Mouse (Mus musculus): Measurements from ENCODE around the gene Aaed1. TPM values are rescaled to one million over a fixed set of nuclear protein-coding genes. Genes with fewer than 3 reads are reported as not detected.

Aaed1 gene
- polyA plus RNA-seq (2012; rRNA removed; ENCODE audit: low replicate concordance), result 8.8 and 20.4 TPM in 2 replicates

GRCm38 (mm10) chr13:64312024-64312915 is at the start of gene Aaed1:
TSS of gene Aaed1 (minus strand) at chr13:64312710.

GRCm38 (mm10) chr13:64274879-64275753 is 37.4 kb downstream of the Aaed1 start, which contains the start of gene Cdc14b:
TSS of gene Cdc14b (minus strand) at chr13:64275290.

Other genes starting within 250 kb of the Aaed1 start
- gene Hsd17b3, start 223.5 kb downstream of the Aaed1 start, polyA plus RNA-seq (2012; rRNA removed; ENCODE audit: low replicate concordance), result not detected in 2 replicates
- 7.3 and 7.6 TPM in 2 replicates for gene Slc35d2, start 183.3 kb downstream of the Aaed1 start, polyA plus RNA-seq (2012; rRNA removed; ENCODE audit: low replicate concordance)
- gene Zfp367, start 159.5 kb downstream of the Aaed1 start, polyA plus RNA-seq (2012; rRNA removed; ENCODE audit: low replicate concordance), result 2.4 and 6.7 TPM in 2 replicates
- gene Habp4, start 150.9 kb downstream of the Aaed1 start, polyA plus RNA-seq (2012; rRNA removed; ENCODE audit: low replicate concordance), result 12.1 and 13.5 TPM in 2 replicates
- gene Cdc14b, start 37.4 kb downstream of the Aaed1 start, polyA plus RNA-seq (2012; rRNA removed; ENCODE audit: low replicate concordance), result 2.8 and 5.8 TPM in 2 replicates
- 93.1 and 257 TPM in 2 replicates for gene Ctsl, start 58.2 kb upstream of the Aaed1 start, polyA plus RNA-seq (2012; rRNA removed; ENCODE audit: low replicate concordance)
- 23.2 and 30.5 TPM in 2 replicates for gene Cdk20, start 119.6 kb upstream of the Aaed1 start, polyA plus RNA-seq (2012; rRNA removed; ENCODE audit: low replicate concordance)
- not detected in 2 replicates for gene Fam240b, start 185.1 kb upstream of the Aaed1 start, polyA plus RNA-seq (2012; rRNA removed; ENCODE audit: low replicate concordance)